Mouse (Mus musculus) inflammation-experienced regulatory T-cells, adult 6 months (primary cell): Measurements from ENCODE around the gene 7530416G11Rik. TPM values are rescaled to one million over a fixed set of nuclear protein-coding genes. Genes with fewer than 3 reads are reported as not detected.

Source experiments
- ATAC-seq: one replicate; pipeline ENCODE4 v1.8.0; 2017
- polyA plus RNA-seq, 3 experiments: library from polyadenylated mRNA; unstranded; fragments of 100-300 nt; shearing (Covaris generic); gene quantifications; one replicate each; pipeline ENCODE4 v1.2.1; 2017

The 7530416G11Rik gene
- not detected for polyA plus RNA-seq

- ATAC-seq, result no peak
Measured at GRCm38 (mm10) chr15:85503127-85503526, at the start of gene 7530416G11Rik. Gene 7530416G11Rik (minus strand): TSS chr15:85503227.

GRCm38 (mm10) chr15:85546500-85546899 is 43.5 kb upstream of the 7530416G11Rik start:
- no peak for ATAC-seq

DNA sequence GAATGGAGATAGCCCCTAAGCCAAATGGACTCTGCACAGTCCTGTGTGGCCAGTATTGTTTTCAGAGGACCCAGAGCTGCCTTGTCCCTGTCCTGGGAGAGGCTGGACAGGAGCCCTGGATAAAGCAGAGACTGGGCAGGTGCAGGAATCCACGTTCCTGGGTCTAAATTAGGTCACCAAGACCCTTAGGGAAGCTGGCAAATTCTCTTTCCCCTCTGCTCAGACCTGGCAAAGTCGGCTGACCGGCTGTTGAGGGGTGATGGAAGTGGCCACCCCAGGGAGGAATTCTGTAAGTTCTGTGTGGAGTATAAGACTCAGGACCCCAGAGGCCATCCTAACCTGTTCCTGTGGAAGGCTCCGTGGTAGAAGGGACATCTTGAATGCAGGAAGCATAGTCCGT is 42.3 kb upstream of the 7530416G11Rik start:
- ATAC-seq, result no peak

GRCm38 (mm10) chr15:85538170-85538569 is 35.1 kb upstream of the 7530416G11Rik start:
- no peak for ATAC-seq

- no peak for ATAC-seq
Measured at GRCm38 (mm10) chr15:85537151-85537550, 34.1 kb upstream of the 7530416G11Rik start.

GRCm38 (mm10) chr15:85534646-85535045 is 31.6 kb upstream of the 7530416G11Rik start:
- no peak for ATAC-seq

DNA sequence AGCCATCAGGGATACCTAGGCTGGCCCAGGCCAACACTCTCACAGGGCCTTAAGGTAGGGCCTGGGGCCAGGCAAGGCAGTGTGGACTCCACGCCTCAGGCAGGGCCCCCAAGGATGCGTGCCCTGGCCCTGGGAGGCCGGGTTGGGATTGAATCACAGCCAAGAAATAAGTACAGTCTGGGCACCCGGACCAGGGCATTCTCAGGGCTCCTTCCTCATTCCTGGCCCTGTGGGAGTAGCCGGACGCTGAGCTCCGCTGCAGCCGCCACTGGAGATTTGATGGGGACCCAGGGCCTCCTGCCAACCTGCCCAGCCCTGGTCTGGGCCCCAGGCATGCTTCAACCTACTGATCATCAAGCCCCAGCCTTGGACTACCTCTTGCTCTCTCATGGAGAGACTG is 31.2 kb upstream of the 7530416G11Rik start:
- ATAC-seq, result no peak

DNA sequence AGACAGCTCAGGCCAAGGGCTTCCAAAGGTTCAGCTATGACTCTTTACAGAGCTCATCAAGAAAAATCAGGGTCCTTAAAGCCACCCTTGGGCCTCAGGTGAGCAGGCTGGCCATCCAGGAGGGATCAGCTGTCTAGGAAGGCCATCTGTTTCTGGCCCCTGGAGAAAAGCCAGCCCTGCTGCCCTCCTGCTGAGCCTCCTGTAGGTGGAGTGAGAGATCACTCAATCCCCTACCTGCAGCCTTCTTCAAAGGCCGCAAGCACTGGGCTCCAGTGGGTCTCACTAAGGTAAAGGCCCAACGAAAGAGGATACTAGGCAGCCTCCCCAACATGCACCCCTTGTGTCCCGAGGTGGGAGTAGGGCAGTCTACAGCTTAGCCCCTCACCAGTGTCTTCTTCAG is 29.0 kb upstream of the 7530416G11Rik start:
- ATAC-seq, result no peak

DNA sequence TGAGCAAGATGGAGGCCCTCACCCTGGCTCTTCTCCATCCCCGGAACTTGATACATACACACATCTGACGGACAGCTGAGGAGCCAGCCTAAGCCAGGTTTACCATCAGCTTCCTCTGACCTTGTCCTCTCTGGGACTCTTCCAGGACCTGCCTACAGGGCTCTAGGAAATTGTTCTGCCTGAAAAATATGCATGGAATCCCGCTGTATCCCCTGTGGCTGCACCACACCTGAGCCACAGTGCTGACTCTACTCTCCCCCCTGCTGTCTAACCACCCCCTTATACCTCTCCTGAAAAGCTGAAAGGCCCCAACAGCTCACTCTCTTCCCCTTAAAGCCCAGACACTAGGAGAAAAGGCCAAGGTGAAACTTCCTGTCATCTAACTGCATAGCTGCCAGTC is 26.9 kb upstream of the 7530416G11Rik start:
- ATAC-seq, result no peak

DNA sequence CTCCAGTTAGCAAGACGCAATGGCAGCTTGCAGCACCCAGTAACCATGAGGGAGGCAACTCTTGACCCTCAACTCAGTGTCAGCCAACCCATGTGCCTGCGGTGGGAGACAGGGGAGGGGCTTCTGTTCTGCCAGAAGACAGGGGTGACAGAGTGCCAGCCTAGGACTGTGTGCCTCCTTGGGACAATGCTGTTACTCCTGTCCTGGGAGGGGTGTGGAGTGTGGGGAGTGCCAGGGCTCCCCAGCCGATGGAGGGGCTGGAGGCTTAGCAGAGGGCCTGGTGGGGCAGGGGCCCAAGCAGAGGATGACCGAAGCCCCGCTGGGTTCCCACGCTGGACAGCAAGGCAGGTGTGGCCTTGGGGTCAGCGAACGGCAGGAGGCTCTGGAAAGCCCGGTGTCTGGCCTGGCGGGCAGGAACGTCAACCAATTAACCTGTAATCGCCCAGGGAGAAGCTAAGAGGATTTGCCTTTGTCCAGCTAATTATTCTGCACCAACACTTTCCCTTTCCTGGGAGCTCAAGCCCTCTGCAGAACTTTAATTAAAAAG is 21.4 kb upstream of the 7530416G11Rik start:
- no peak for ATAC-seq

DNA sequence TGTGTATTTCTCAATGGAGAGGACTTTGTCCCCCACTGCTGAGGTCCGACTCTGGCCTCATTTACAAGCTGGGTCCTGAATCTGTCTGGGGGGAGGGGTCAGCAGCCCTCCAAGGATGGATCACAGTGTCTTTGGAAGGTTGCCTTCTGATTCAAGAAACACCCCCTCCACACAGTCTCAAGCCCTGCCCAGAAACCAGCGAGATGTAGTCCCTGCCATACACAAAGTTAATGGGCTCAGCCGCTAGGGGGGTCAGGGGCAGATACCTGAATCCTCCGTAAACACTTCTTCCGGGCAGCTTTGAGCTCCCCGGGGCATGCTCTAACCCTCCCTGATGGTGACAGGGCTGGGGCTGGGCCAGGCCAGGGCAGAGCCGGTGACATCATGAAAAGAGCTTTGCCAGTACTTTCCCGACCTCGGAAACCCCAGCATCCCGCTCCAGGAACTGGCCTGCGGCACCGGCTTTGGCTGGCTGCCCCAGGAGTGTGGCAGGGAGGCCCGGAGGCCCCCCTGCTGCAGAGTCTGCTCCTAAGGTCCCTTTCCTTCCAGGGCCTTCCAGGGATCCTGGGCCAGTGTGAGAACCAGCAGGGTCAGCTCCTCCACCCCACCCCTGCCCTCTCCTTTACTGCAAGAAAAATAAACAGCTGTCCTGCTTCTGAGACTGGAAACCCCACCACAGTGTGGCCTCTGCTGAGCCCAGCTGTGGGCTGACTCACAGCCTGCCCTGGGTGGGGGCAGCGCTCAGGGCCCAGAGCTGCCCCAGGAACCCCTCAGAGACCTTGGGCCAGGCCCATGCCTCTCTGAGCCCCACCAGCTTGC is 20.4 kb upstream of the 7530416G11Rik start:
- no peak for ATAC-seq

- no peak for ATAC-seq
Measured at GRCm38 (mm10) chr15:85519438-85519837, 16.4 kb upstream of the 7530416G11Rik start.

GRCm38 (mm10) chr15:85507370-85508014 is 4.5 kb upstream of the 7530416G11Rik start:
- no peak for ATAC-seq

DNA sequence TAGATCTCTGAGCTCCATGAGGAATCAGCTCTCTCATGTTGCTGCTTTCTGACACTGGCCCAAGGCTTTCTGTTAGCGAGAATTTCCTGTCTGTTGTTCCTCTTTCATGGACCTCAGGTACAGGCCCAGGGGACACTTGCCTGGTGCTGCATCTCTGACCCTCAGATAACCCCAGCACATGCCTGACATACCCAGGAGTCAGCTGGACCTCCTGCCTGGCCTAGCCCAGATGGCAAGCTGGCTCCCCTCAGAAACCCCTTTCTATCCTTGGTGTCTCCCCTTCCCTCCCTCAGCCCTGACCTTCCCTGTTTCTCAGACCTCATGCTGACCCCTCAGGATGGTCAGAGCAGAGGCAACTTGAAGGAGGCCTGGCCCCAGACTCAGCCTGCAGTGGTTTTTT is 3.7 kb upstream of the 7530416G11Rik start:
- no peak for ATAC-seq

DNA sequence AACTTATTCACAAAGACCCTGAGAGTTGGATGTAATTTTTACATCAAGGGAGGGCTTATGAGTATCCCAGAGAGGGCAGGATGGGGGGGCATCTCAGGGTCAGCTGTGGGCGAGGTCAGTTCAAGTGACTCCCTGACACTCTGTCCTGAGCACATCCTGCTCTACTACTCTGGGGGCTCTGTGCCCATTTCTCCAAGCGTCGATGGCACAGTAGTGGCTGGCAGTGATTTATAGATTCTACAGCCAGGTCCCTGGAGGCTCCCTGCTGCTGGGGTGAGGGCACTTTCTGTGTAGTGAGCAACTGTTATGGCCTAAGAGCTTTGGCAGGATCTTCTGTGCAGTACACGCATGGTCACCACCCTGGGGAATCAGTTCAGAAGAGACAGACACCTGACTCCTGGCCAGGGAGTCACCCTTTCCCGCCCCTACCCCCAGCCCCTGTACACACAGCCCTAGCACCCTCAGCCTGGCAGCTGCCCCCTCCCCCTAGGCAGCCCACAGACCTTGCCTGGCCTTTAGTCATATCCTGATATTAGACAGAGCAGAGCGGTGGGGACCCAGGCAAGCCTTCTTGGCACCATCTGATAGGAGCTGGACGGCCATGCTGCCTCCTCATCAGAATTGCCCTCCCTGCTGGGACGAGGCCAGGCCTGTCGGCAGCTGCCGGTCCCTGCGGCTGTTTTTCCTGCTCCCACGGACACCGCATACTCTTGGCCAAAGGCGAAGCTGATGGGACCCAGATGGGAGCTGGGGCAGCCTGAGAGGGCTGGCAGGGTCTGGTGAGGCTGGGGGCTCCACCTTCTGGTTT is 2.3 kb upstream of the 7530416G11Rik start:
- ATAC-seq, result no peak

DNA sequence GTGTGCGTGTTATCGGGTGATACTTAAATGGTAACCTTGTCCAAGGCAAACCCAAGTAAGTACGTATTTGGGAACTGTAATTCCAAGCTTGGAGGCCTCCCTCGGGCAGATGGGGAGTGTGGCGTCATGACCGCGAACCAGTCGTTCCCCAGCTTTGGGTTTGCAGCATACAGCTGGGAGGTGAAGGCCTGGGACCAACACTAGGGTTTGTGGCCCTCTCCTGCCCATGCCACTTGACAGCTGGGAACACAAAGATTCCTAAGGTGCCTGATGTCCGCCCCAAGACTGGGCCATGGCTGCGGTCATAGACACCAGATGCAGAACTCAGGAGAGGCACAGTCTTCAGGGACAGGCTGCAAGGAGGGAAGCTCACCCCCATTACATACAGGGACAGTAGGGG is 2.8 kb downstream of the 7530416G11Rik start:
- no peak for ATAC-seq

DNA sequence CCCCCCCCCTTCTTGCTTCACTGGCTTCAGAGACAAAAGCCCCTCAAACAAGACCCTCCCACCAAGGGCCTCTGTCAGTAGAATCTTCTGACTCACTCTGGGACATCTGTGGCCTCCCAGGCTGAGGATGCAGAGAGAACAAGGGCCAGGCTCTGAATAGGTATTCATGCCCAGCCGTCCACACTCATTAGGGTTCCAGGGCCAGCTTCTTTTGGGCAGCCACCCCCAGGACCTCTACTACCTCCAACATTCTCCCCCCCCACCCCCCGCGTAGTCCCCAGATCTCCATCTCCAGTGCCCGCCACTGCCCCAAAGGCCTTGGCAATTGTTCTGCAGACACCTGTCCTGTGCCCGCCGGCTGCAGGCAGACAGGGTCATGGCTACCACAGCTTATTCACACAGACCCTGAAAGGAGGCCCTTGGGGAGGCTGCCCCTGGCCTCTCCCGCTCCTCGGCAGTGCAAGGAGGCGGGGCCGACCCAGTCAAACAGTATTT is 5.0 kb downstream of the 7530416G11Rik start:
- no peak for ATAC-seq

- no peak for ATAC-seq
Measured at GRCm38 (mm10) chr15:85497548-85497947, 5.5 kb downstream of the 7530416G11Rik start.

GRCm38 (mm10) chr15:85494163-85494621 is 8.8 kb downstream of the 7530416G11Rik start:
- ATAC-seq, result no peak

- no peak for ATAC-seq
Measured at GRCm38 (mm10) chr15:85489751-85490150, 13.3 kb downstream of the 7530416G11Rik start.

GRCm38 (mm10) chr15:85488900-85489299 is 14.1 kb downstream of the 7530416G11Rik start:
- ATAC-seq, result no peak

DNA sequence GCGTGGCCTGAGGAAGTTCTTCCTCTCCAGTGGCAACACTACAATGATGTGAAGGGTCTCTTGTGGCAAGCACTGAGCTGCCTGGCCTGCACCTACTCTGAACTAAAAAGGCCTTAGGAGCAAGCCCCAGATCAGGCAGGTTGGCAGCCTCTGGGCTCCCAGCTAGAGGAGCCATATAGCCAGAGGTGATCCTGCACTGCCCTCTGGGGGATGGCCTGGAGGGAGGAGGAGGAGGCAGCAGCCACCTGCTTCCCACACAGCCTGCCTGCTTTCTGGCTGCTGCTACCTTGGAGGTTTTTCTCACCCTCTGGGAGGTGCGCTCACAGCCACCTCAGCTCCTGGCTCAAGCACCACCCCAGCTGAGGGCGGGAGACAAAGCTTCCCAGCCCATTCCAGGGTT is 22.4 kb downstream of the 7530416G11Rik start:
- no peak for ATAC-seq

DNA sequence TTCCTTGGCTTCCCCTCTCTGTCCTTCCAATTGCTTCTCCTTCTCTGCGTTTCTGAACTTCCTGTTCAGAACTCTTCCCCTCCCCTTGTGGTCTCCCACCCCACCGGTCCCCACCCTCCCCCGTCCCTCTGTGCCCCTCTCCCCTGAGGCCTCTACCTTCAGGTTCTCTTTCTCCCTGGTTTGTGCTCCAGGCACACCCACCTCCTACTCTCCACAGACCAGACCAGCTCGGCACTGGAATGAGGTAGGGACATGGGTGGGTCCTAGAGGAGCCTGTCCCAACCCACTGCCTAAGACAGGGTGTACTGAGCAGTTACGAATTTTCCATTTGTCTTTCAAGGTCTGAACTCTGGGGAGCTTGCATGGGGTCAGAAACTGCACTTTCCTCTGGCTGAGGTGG is 23.1 kb downstream of the 7530416G11Rik start:
- ATAC-seq, result no peak
